Mouse (Mus musculus) lung, adult 18-20 months (tissue): Measurements from ENCODE around the gene Ppp2r1a.

ENCODE experiments used
- DNase-seq, 2 experiments: peaks; one replicate each; pipeline ENCODE4 v3.0.0; 2022; ENCODE audit warnings: mixed read lengths in 2 of 2

The Ppp2r1a gene

DNA sequence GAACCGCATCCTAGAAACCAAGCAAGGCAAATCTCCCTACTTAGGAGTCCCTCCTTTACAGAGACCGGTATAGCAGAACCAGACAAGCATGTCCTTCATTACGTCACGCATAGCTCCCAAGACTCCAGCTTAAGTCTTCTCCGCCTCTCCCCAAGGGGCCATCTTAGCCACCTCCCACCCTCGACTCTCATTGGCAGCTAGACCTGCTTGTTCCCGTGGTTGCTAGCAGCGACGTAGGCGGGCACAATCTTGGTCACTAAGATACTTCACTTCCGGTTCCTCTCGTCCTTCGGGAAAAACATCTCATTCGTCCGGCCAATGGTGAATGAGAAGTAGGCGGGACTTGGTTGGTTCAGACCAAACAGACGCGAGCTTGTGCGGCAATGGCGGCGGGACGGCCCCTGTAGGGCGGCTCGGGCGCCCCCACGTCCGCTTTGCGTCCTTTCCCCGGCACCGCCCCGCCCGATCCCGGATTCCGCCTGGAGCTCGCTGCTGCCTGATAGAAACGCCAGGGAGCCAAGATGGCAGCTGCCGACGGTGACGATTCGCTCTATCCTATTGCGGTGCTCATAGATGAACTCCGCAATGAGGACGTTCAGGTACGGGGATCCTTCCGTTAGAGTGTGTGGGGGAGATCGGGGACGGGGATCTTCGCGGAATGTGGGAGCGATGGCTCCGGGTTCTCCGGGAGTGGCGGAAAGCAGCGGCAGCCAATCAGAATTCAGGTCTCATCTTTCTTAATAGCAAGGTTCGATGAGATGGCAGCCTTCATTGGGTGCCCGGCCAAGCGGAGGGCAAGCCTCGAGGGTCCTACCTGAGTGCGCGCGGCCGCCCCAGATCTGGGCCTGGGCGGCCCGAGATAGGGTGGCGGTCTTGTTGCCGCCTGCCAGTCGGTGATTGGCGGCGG lies at the start of gene Ppp2r1a:
Ppp2r1a (plus strand) TSS at position 327 of the 907 bp plus-strand sequence.
- peak; percentile 99 for DNase-seq

GRCm38 (mm10) chr17:20904991-20905390 lies 40.1 kb upstream of the Ppp2r1a start, which contains the start of gene Vmn1r231:
Vmn1r231 (minus strand) TSS chr17:20905091.
- DNase-seq, result no peak

GRCm38 (mm10) chr17:20919614-20920013 lies 25.5 kb upstream of the Ppp2r1a start, which contains the start of gene Vmn1r232:
Vmn1r232 (minus strand) TSS chr17:20919714.
- no peak for DNase-seq

DNA sequence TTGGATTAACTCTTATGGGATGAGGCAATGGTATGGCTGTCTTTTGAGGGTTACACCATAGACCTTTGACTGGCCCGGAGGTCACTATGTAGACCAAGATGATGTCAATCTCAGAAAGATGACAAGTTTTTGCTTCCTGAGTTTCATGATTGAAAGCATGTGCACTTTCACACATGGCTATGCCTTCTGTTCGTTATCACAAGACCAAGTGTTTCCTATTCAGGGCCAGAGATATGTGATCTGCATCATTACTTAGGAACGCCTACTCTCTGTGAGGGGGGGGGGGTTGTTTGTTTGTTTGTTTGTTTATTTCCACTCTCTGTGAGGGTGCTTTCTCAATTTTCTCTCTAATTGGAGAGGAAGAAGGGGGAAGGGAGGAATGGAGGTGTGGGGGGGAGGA lies 885 bp upstream of the Ppp2r1a start:
- DNase-seq, result no peak

- peak; percentile 2 to 5 for DNase-seq
These were observed 985 bp downstream of the Ppp2r1a start for GRCm38 (mm10) chr17:20946026-20946565.

GRCm38 (mm10) chr17:20946636-20947035 lies 1.5 kb downstream of the Ppp2r1a start:
- no peak for DNase-seq

- no peak for DNase-seq
These were observed 15.3 kb downstream of the Ppp2r1a start for GRCm38 (mm10) chr17:20960386-20960785.

DNA sequence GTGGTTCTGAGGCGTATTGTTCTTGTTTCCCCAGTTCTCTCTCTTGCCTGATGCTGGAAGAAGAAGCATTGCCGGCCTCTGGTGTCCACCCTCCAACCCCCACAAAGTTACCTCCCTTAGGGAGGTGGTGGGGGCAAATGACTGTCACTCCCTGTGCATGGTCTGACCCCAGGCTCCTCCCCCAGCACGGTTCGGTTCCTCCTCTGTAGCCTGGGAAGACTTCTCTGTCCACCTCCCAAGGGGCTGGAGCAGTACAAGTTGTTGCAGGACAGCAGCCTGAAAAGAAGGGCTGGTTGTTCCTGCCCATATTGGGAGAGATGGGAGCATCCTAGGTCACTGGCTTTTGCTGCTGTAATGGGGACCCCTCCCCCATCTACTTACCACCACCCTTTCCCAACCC lies 20.3 kb downstream of the Ppp2r1a start:
- no peak for DNase-seq

- DNase-seq, result no peak
These were observed 21.6 kb downstream of the Ppp2r1a start for GRCm38 (mm10) chr17:20966681-20967080.

- DNase-seq, result no peak
These were observed 48.6 kb downstream of the Ppp2r1a start for GRCm38 (mm10) chr17:20993716-20994115.

GRCm38 (mm10) chr17:20996364-20996763 lies 51.3 kb downstream of the Ppp2r1a start, which contains the start of gene Vmn1r233:
Vmn1r233 (minus strand) TSS chr17:20996464.
- DNase-seq, result no peak

GRCm38 (mm10) chr17:21008382-21009331 lies 63.5 kb downstream of the Ppp2r1a start, which contains the start of gene Zfp160:
Zfp160 (plus strand) TSS chr17:21008903.
- DNase-seq, result peak; percentile 88 to 91

GRCm38 (mm10) chr17:21009726-21010125 lies 64.6 kb downstream of the Ppp2r1a start:
- DNase-seq, result no peak
